Mouse (Mus musculus): Measurements from ENCODE around the gene Mael.

Mael gene

DNA sequence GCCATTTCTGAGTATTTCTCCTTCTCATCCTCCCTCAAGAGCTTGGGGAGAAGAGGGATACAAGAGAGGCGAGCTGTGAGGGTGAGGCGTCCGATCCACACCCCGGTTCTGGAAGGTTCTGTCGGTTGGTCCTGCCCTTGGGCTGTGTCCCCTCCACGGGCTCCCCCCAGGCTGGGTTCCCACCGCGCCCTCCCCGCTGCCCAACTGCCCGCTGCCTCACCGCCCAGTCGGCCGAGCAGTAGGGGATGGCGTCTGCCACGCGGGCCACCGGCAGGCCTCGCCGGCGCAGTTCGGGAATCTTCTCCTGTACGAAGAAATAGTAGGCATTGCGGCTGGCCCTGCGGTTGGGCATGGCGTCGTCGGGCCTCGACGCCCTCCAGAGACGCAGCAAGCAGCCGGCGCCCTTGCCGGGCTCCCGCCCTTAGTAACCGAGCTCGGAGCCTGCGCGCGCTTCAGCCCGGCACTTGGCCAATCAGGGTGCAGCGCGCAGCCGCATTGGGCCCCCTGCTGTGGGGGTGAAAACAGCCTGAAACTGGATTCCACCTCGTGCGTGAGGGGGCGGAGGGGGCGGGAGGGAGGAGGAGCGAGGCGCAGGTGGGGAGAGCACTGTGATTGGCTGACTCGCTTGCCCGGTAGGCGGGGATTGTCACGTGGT lies at the start of gene Mael:
Gene Mael (minus strand): TSS at position 433 of the 655 bp plus-strand sequence.
- no peak for DNase-seq (ENCODE audit: low spot score)

- no peak for DNase-seq (ENCODE audit: low spot score)
Measured at GRCm38 (mm10) chr1:166286231-166286630, 47.7 kb upstream of the Mael start.

GRCm38 (mm10) chr1:166284390-166284789 lies 45.8 kb upstream of the Mael start:
- DNase-seq (ENCODE audit: low spot score), result no peak

- DNase-seq (ENCODE audit: low spot score), result no peak
Measured at GRCm38 (mm10) chr1:166283451-166283850, 44.9 kb upstream of the Mael start.

DNA sequence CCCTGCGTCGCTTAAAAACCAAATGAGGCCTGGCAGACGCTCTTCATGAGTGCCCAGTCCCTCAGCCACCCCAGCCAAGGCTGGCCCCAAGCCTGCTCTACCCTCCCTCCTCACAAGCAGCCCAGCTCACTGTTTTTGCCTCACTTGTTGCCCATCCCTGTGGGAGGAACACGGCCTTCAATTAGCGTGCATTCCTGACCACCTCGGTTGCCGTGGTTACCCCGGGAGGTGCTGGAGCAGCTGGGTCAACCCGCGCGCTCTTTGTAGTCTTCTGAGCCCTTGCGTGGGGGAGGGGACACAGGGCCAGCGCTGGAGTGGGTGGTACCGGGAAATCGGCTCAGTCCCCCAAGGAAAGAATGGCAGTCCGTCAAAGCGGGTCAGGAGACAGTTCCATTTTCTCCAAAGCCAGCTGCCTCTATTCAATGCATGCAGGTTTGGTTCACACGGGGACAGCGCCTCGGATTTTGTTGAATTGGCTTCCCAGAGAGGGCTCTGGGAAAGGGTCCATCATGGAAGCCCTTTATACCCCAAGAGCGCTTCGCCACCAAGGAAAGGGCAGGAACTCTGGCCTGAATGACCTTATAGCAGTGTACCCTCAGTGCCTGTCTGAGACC lies 44.2 kb upstream of the Mael start:
- peak; percentile 24 for DNase-seq (ENCODE audit: low spot score)

DNA sequence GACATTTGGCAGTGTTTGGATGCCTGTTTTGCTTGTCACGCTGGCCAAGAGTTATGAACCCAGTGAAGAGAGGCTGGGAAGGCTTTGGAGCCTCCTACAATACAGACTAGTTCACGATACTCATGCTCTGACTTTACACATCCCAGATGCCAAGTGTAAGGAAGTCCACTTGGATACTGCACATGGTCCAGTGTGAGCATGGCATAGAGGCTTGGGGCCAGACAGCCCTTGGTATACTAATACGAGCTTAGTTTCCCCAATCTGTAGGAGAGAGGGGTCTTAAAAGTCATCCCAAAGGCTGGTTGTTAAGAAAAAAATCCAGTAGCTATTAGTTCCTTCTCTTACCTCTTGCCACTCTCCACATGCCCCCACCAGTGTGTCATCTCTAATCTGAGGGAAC lies 43.3 kb upstream of the Mael start:
- DNase-seq (ENCODE audit: low spot score), result no peak

- no peak for DNase-seq (ENCODE audit: low spot score)
Measured at GRCm38 (mm10) chr1:166281287-166281686, 42.7 kb upstream of the Mael start.

GRCm38 (mm10) chr1:166280566-166280965 lies 42.0 kb upstream of the Mael start:
- DNase-seq (ENCODE audit: low spot score), result peak; percentile 14

DNA sequence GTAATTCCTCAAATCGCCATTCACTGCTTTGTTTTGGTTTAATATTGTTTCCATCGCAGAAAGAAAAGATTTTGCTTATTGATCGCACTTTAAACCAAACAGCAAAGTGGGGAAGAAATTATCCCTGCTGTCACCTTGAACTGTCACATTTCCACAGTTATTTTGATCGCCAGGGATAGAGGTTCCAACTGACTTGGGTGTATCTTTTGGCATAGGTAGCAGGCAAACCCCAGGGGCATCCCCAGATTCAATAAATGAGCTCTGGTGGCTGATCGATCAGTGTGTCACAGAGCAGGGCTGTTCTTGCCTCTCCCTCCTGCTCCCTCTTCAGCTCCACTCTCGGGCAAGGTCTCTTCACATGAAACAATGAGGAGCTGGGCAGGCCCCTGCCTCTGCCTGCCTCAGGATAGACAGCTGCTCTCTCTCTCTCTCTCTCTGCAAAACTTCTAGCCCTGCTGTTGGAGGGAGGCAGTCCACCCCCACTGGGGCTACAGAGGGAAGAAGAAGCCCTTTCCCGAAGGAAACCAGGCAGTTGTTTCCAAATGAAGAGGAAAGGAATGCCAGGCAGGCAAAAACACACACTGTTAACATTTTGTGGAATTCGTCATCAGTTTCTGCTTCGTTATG lies 41.1 kb upstream of the Mael start:
- DNase-seq (ENCODE audit: low spot score), result no peak

DNA sequence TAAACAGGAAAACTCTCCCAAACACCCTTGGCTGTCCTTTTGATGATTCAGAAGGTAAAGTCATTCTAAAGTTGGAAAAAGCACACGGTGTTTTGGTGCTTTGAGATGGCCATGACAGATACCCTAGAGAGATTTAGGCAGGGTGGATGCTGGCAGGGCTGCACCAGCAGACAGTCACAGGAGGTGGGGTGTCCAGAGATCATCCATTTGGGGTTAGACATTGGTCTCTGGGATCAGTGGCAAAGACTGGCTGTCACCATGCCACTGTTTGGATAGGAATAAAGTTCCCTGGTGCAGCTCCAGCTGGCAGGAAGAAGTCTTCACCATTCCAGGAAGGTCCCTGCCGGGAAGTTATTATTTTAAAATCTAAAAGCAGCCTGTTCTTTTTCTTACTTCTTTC lies 40.2 kb upstream of the Mael start:
- DNase-seq (ENCODE audit: low spot score), result no peak

- DNase-seq (ENCODE audit: low spot score), result no peak
Measured at GRCm38 (mm10) chr1:166268218-166268617, 29.7 kb upstream of the Mael start.

DNA sequence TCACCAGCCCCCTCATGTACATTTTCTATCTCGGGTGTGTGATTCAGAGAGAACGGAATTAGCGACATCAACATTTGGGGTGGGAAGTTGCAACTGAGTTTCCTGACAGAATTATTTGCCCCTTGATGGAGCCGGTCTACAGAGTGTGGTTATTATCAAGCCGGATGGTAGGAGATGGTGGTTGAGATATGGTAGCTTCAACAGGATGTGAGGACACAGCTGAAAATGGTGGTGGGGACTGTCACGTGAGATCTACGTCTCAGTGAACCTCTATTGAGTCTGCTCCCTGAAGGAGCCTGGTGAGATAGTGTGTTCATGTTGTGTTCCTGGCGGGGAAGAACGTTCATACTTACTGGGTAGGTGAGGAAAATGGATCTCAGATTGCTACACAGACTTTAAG lies 28.4 kb upstream of the Mael start:
- no peak for DNase-seq (ENCODE audit: low spot score)

- DNase-seq (ENCODE audit: low spot score), result no peak
Measured at GRCm38 (mm10) chr1:166266001-166266705, 27.6 kb upstream of the Mael start.

- DNase-seq (ENCODE audit: low spot score), result no peak
Measured at GRCm38 (mm10) chr1:166259526-166259925, 21.0 kb upstream of the Mael start.

DNA sequence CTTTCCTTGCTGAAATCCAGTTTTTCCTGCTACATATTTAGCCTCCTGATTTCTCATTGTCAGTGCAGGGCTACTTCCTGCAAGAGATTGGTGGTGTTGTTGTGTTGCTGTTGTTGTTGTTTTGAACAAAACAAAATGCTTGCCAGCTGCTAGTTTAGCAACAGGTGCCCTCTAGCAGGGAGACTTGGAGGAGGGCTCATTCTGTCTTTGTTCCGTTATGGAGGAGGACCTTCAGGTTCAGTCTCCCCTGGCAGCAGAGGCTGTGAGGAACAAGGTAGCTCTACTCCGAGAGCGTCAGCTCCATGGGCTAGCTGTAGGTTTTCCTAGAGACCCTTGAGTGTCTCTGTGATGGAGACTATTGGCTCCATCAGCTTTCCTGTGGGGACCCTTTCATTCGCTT lies 18.4 kb upstream of the Mael start:
- DNase-seq (ENCODE audit: low spot score), result no peak

DNA sequence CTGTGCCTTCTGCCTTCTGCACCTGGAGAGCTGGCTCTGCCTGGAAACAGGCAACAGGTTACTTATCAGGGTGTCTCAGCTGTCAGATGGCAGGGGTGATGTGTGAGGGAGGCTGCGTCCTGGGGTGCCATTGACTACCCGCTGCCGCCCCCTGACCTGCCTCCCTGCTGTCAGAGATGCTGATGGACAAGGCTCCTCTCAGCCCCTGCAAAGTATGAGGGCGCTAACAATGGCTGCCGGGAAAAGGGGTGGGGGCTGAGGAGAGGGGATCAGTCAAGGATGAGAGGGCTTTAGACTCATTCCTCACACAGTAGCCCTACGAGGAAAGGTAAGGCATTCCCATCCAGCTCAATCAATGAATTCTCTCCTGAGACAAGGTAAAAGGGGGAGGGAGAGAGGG lies 17.8 kb upstream of the Mael start:
- DNase-seq (ENCODE audit: low spot score), result no peak

- peak; percentile 30 for DNase-seq (ENCODE audit: low spot score)
Measured at GRCm38 (mm10) chr1:166255651-166256050, 17.1 kb upstream of the Mael start.

GRCm38 (mm10) chr1:166255091-166255490 lies 16.5 kb upstream of the Mael start:
- no peak for DNase-seq (ENCODE audit: low spot score)

GRCm38 (mm10) chr1:166253898-166254894 lies 15.6 kb upstream of the Mael start, which contains the start of gene Ildr2:
Gene Ildr2 (plus strand): TSS chr1:166254139.
- peak; percentile 50 for DNase-seq (ENCODE audit: low spot score)

DNA sequence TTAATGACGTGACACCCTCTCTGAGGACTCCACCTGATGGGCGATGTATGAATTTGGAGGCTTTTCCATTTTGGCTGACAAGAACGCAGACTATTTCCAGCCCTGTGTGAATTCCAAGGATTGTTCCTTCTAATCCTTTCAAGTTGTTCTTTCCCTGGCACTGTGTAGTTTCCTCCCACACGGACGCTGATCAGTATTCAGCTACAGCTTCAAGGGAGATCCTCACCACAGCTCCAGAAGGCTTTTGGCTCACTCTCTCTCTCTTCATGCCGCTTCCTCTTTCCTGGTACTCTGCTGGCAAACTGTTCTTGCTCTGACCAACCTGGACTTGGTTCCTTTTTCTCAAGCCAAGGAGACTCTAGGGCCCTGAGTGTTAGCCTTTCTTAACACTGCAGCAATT lies 5.7 kb upstream of the Mael start:
- DNase-seq (ENCODE audit: low spot score), result no peak

- DNase-seq (ENCODE audit: low spot score), result no peak
Measured at GRCm38 (mm10) chr1:166214181-166214580, 24.4 kb downstream of the Mael start.

- no peak for DNase-seq (ENCODE audit: low spot score)
Measured at GRCm38 (mm10) chr1:166209371-166209770, 29.2 kb downstream of the Mael start.

Measured in urinary bladder, postnatal 14 days (tissue).